Mouse (Mus musculus) embryonic facial prominence, embryonic 15.5 days (tissue): ENCODE data around the gene Xkr8. TPM values are rescaled to one million over a fixed set of nuclear protein-coding genes. Genes with fewer than 3 reads are reported as not detected.

Experiments
- ATAC-seq: fragments of 200-750 bp; cut with Nextera tagmentation; 2 replicates; pipeline ENCODE4 v1.8.0; 2017; ENCODE audit warnings: low read depth, moderate TSS enrichment; ENCODE audit not compliant: insufficient number of reproducible peaks, low FRiP score, low TSS enrichment
- H3K27ac ChIP-seq: fragments of 300-500 bp; sonication (generic); replicated peaks from 2 replicates; pipeline ENCODE4 v1.5.1; 2015; ENCODE audit warnings: mild to moderate bottlenecking, inconsistent platforms
- H3K27me3 ChIP-seq: fragments of 300-500 bp; sonication (generic); 2 replicates; pipeline ENCODE4 v1.6.1; 2015; ENCODE audit warnings: inconsistent platforms
- H3K36me3 ChIP-seq: fragments of 300-500 bp; sonication (generic); 2 replicates; pipeline ENCODE4 v1.6.1; 2015; ENCODE audit warnings: mild to moderate bottlenecking, inconsistent platforms
- H3K4me1 ChIP-seq: fragments of 300-500 bp; sonication (generic); 2 replicates; pipeline ENCODE4 v1.6.1; 2015; ENCODE audit warnings: inconsistent platforms
- H3K4me2 ChIP-seq: fragments of 300-500 bp; sonication (generic); replicated peaks from 2 replicates; pipeline ENCODE4 v1.6.1; 2015; ENCODE audit warnings: mild to moderate bottlenecking, inconsistent platforms
- H3K4me3 ChIP-seq: fragments of 300-500 bp; sonication (generic); replicated peaks from 2 replicates; pipeline ENCODE4 v1.5.1; 2015; ENCODE audit warnings: mild to moderate bottlenecking, inconsistent platforms
- H3K9ac ChIP-seq: fragments of 300-500 bp; sonication (generic); 2 replicates; pipeline ENCODE4 v1.6.1; 2015; ENCODE audit warnings: inconsistent platforms
- H3K9me3 ChIP-seq: fragments of 300-500 bp; sonication (generic); replicated peaks from 2 replicates; pipeline ENCODE4 v1.6.1; 2016; ENCODE audit warnings: inconsistent platforms
- WGBS: fragments of 180-500 bp; shearing (Covaris S2); methylation state at CpG from one replicate; pipeline ENCODE4 v1.1.7; 2015; 5-methylcytosine and 5-hydroxymethylcytosine counted together
- polyA plus RNA-seq: library from polyadenylated mRNA; unstranded; fragments of >200 nt; fragmentation: Nextera tagmentation; extraction: Ambion mirVana; gene quantifications from 2 replicates; pipeline ENCODE4 v1.2.1, GENCODE M21; 2015

The Xkr8 gene
- polyA plus RNA-seq, 1 experiment from 2014 or later = 5.7 TPM

- H3K27ac ChIP-seq = no peak overlapping the region
- no peaks in the 10 kb centered on the region for H3K4me1 ChIP-seq
- H3K27me3 ChIP-seq = no peaks in the 10 kb centered on the region
- H3K36me3 ChIP-seq = peaks cover 43% of the 10 kb centered on the region
- ATAC-seq = no peak
- H3K4me3 ChIP-seq = no peak overlapping the region
- WGBS = 88% methylated on average over 7 of the region's 7 CpGs
- no peaks in the 10 kb centered on the region for H3K9me3 ChIP-seq
- H3K9ac ChIP-seq = no peak overlapping the region
- H3K4me2 ChIP-seq = no peak overlapping the region
Observed at GRCm38 (mm10) chr4:132676771-132677539, 55.4 kb downstream of the Xkr8 start.

Other genes with a start within 250 kb of the Xkr8 start
- 11.4 and 12.0 TPM in 2 replicates for gene Sesn2, start 222.0 kb downstream of the Xkr8 start, polyA plus RNA-seq
- gene Atpif1, start 198.9 kb downstream of the Xkr8 start, polyA plus RNA-seq = 890 and 897 TPM in 2 replicates
- 138 and 149 TPM in 2 replicates for gene Dnajc8, start 197.0 kb downstream of the Xkr8 start, polyA plus RNA-seq
- 1.3 and 1.4 TPM in 2 replicates for gene Ptafr, start 168.5 kb downstream of the Xkr8 start, polyA plus RNA-seq
- gene Eya3, start 93.6 kb downstream of the Xkr8 start, polyA plus RNA-seq = 24.7 and 25.4 TPM in 2 replicates
- gene Smpdl3b, start 24.7 kb upstream of the Xkr8 start, polyA plus RNA-seq = 5.7 and 6.6 TPM in 2 replicates
- 94.7 and 95.3 TPM in 2 replicates for gene Rpa2, start 35.8 kb upstream of the Xkr8 start, polyA plus RNA-seq
- gene Themis2, start 63.8 kb upstream of the Xkr8 start, polyA plus RNA-seq = 1.4 and 2.2 TPM in 2 replicates
- gene Ppp1r8, start 110.6 kb upstream of the Xkr8 start, polyA plus RNA-seq = 51.3 and 55.2 TPM in 2 replicates
- gene Stx12, start 152.0 kb upstream of the Xkr8 start, polyA plus RNA-seq = 59.4 and 61.4 TPM in 2 replicates
- 47.3 and 47.9 TPM in 2 replicates for gene Fam76a, start 190.0 kb upstream of the Xkr8 start, polyA plus RNA-seq
- gene Fgr, start 241.5 kb upstream of the Xkr8 start, polyA plus RNA-seq = 0.55 and 0.65 TPM in 2 replicates